Mouse (Mus musculus) cerebellum, postnatal 10 days (tissue): ENCODE results near the gene Dis3.

ENCODE experiments used
- DNase-seq, 2 experiments: peaks; one replicate each; pipeline ENCODE4 v3.0.0; 2021; ENCODE audit warnings: mixed read lengths in 2 of 2

Dis3 gene

DNA sequence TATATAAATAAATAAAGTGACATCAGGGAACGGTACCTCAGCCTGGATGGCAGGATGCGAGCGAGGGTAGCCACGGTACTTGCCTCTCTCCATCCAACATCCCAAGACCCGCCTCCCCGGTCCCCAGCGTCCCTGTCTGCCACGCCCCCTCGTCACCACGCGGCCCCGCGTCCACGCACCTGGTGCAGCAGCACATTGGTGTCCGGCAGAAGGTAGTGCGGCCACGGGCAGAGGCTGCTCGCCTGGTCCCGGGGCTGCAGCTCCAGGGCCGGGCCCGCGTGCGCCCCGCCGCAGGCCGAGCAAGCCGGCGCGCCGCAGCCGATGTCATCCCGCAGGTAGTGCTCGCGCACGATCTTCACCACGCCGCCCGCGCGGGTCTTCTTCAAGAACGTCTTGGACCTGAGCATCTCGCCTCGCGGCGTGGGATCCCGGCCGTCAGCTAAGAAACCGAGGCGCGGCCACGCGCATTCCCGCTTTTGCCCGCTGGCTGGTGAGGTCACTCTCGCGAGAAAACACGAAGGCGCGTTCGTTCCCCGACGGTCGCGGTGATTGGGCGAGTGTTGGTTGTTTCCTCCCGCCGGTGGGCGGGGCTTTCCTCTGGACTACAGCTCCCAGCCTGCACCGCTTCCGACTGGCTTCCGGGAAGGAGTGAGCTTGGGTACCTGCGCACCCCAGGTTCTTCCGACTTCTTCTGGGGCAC, at the start of gene Dis3, which contains the start of gene Pibf1:
TSS of gene Dis3 (minus strand) at position 504 of the 700 bp plus-strand sequence.
TSS of gene Pibf1 (plus strand) at position 158 of the 700 bp plus-strand sequence.
- peak; percentile 99 for DNase-seq

DNA sequence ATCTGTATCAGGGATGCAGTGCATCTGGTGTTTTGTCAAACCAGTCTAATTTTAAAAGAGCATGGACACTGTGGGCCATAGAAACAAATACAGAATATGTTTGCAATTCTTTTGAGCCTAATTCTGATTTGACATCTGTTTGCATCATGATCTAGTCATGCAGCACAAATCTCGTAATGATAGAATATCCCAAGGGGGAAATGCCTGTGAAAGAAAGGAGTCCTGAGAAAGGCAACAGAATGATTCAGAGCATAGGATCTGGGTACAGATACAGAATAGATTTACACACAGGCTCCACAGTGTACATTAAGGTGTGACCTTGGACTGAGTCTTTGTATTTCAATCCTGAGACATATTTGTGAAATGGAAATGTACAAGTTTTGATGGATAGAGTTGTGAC, 47.3 kb upstream of the Dis3 start:
- DNase-seq, result no peak

DNA sequence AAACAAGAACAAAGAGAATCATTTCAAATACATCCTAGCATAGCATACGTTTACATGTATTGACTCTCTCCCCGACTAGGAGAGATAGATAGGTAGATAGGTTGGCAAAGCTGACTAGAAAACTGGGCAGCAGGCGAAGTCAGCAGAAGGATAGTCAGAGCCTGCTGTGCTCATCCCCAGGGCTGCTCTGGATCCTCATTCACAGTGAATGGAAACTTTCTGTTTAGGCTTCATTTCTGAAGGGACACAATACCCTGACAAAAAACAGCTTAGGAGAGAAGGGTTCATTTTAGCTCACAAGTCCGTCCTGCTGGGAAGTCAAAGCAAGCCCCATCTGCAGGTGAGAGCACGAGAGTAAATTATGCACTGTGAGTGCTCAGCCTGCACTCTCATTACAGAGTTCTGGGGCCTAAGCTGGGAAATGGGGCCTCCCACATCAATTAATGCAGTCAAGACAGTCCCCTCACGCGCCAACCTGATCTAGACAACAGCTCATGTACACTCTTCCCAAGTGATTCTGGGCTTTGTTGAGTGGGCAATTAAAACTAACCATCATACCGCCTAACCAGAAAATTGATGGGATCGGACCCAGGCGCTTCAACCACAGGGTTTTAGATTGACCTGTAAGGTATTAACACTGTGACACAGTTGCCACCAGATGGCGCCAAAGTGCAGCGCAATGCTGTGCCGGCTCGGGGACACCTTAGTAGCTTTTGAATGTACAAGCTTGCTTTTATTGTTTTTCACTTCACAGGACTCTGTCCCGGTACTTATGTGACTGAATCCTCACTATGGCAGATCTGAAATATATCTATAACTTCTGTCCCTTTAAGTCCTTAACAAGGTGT, 42.4 kb upstream of the Dis3 start:
- DNase-seq, result peak; percentile 93 to 94

DNA sequence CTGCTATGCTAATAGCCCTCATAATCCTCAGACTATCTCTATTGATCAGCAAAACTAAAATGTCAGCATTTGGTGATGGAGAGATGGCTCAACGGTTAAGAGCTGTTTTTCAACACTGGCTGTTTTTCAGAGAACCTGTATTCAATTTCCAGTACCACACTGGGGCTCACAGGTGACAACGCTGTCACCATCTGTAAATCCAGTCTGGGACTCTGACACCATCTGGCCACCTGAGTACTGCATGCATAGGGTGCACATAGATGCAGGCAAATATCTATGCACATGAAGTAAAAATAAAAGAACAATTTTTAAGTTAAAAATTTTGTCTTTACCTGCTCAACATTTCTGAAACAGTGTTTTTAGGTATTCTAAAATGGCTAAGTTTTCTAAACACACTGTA, 40.5 kb upstream of the Dis3 start:
- DNase-seq, result peak; percentile 16 to 31

DNA sequence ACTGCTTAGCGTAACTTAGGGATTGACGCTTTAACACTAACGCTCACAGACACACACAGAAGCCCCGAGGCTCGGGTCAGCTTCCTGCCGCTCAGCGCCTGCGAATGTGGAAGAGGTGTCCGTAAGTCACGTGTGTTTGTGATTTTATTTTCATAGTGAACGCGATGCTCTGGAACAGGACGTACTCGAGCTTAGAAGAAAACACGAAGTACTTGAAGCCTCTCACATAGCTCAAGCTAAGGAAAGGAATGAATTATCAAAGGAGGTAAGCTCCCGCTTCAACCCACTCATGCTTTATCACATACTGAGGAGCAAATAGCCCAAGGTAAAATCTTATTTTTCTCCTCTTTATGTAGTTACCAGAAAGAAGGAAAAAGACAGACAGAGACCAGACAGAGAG, 36.7 kb upstream of the Dis3 start:
- DNase-seq, result no peak

DNA sequence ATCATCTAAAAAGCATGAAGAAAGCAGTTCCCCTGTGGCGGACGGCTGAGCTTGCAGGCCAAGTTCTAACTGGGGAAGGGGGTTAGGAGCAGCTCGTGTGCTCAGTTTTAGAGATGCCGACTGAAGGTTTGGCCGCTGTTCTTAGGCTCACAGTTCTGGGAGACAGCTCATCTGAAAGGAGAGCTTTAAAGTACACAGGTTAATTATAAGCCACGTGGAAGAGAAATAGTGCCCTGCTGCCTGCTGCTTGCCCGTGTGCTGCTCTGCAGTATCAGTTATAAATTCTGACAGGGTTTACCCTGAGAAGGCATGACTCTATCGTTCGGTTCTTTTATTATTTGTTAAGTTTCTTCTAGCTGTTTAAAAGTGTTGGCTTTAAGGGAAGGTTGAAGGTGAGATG, 36.2 kb upstream of the Dis3 start:
- no peak for DNase-seq

DNA sequence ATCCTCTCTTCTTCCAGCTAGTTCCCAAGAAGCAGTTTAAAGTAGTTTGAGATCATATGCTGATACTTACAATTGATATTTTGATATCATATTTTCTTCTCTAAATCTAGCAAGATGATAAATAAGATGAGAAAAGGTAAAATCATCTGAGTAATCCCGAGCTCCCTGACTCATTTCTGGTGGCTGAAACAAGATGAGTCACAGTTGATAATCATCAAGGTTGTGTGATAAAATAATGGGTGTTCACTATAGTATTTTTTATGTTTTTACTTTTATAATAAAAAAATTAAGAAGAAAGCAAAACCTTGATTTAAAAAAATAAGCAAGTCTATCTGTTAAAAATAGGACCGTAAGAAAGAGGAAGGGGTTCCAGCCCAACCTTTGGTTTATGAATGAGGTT, 34.5 kb upstream of the Dis3 start:
- no peak for DNase-seq

DNA sequence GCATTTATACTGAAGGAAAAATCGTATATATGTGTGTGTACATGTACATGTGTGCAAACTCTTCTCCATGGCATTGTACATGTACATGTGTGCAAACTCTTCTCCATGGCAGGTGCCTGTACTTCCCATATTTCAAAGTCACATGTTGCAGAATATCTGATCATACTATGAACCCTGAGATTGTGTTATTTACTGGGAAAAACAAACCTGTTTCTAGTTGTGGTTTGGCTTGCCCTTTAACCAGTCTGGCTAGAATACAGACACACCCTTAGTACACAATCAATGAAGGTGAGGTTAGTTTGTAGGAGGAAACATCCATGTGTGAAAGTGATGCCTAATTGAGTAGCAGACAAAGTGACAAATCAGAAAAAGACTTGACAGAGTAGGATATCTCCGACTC, 29.5 kb upstream of the Dis3 start:
- DNase-seq, result no peak

DNA sequence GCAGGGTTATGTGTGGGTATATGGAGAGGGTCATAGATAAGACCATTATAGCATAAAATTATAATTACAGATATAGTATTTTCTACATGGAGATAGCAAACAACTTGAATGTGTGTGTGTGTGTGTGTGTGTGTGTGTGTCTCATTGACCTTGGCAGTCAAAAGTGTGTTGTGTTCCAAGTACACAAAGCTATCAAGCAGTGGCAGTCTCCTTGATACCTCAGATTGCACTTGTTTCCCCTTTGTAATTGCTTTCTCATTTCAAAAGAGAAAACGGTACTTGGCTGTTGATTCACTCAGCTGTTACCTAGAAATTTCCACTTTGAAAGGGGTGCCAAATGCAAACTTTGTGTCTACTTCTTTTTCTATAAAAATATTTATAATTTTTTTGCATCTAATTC, 27.9 kb upstream of the Dis3 start:
- DNase-seq, result no peak

DNA sequence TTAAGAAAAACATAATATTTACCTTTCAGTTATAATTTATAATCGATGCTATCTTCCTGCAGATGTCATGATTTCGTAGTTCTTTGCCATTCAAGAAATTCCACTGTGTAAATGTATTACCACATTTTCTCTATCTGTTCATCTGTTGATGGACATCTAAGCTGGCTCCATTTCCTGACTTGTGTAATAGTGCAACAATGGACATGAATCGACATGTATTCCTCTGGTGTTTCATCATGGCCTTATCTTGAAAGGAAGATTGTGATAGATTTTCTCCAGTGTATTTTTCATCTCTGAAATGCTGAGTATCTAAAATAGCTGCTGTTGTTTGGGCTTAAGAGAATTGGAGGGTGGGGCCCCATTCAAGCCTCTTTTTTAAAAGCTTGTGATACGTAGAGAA, 27.1 kb upstream of the Dis3 start:
- no peak for DNase-seq

DNA sequence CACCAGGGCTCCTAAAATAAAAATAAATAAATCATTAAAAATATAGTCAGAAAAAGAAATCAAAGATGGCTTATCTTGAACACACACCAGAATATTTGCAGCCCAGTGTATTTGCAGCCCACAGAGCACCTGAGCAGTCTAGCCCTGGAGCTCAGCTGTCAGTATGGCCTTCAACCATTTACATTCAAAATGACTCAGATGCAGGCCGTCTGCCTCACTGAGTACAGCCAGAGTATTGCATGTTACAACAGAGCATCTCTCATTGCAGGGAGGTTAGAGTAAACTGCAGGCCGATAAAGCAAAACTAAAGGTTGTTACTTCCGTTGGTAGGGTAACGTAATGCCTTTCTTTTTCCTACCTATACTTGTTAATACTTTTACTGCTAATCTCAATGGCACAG, 24.5 kb upstream of the Dis3 start:
- no peak for DNase-seq

DNA sequence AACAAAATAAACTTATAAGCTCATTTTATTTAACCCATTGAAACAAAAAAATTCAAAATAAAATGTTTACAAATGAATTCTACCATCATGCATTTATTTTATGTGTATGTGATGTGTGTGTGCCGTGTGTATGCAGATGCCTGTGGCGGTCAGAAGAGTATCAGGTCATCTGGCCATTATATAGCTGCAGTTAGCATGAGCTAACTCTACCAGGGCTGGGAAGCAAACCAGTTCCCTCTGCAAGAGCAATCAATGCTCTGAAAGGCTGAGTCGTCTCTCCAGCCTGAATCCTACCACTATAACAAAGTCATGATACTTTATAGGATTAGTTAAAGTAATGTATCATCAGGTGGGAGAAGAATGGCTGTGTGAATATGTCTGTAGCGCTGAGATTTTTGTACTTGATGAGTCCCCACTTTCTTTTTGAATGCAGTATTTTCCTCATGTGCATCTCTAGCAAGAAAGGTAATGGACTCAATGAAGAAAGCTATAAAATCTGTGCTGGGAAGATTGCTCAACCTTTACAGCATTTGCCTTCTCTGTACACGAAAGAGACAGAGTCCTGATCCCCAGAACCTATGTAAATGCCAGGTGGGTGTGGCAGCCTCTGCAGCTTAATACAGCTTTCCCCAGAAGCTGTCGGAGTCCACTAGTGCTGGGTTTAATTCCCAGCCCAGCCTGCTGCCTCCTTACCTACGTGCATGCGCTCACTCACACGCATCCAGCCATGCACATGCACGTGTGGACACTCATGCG, 22.2 kb upstream of the Dis3 start:
- DNase-seq, result no peak

DNA sequence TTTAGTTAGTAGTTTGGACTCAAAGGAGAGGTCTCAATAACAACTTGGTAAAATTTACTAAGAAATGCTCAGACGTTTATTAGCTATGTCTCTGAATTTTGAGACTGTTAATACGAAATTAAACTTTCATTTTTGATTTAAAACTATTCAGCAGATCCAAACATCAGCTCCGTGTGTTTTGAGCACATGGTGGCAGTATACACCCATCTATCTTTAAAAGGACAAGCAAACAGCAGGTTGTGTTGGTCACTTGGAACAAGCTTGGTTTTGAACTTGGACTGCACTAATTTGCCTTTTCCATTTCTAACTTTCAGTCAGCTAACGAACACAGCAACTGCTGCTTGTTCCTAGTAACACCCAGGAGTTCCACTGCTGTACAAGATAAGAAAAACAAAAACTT, 18.0 kb upstream of the Dis3 start:
- peak; percentile 13 to 20 for DNase-seq

DNA sequence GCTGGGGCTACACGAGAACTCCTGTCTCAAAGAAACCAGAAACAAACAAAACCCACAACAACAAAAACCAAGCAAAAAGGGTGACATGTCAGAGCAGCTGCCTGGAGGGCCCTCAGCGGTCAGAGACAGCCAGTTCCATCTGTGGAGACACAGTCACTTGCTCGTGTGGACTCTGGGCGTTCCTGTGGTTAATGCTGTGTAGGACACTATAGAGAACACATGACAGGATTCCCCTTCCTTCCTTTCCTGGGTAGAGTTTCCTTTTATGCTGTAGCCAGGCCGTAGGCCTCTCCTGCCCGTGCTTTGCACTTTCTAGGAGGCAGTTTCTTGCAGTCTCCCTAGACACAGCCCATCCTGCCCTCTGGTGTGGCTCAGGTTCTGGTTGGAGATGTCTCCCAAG, 9.2 kb upstream of the Dis3 start:
- DNase-seq, result no peak

DNA sequence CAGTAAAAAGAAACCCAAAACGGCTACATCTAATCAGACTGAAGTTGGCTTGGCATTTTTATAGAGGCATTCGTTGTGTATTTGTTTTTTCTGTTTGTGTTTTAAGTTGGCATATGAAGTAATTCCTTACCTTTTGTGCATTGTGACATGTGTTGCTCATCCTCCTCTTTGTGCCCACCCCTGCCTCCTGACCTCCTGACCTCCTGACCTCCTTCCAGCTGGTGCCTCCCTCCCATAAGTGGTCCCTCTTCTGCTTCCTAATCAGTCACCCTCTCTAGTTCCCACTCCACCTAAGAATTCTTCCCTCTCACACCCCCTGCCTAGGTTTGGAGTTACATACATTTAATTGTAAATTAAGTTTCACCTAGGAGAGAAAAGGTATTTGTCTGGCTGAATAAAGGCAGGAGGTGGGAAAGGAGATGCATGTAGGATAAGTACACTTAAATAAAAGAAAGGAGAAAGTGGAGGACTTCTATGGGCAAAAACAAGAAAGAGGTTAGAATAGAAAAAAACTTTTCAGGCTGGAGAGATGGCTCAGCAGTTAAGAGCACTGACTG, 8.1 kb upstream of the Dis3 start:
- DNase-seq, result no peak

DNA sequence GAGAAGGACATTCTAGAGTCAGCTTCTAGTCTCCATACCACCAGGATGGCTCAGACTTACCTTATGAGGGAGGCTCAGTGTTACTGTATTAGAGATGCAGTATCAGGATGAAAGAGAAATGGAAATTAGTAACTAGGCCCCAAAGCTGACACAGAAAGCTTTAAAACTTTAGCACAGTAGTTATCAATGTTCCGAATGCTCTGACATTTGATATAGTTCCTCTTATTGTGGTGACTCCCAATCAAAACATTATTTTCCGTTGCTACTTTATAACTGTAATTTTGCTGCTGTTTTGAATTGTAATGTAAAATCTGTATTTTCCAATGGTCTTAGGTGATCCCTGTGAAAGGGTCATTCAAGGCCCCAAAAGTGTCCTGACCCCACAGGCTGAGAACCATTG, 7.1 kb upstream of the Dis3 start:
- no peak for DNase-seq

DNA sequence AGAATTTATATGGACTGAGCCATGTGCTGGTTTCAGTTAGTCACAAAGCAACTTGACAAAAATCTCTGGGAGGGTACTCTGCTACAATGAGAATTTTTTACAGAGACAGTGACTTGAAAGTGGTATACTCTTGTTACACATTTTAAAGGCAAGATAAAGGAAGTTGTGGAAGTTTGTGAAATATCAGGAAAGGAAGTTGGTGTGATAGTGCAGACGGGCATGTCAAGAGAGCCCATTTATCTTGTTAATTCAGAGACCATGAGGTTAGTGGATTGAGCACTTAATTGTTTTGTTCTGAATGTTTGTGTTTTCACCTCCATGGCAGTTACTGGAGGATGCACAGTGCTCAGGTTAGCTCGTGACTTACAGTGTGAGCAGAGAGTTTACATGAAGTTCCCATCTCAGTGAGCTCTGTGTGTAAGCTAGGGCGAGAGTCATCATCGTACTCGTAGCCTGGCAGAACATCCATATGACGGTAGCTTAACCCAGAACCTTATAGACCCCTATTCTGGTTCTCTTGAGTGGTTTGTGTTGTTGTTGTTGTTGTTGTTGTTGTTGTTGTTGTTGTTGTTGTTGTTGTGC, 5.1 kb upstream of the Dis3 start:
- DNase-seq, result no peak

DNA sequence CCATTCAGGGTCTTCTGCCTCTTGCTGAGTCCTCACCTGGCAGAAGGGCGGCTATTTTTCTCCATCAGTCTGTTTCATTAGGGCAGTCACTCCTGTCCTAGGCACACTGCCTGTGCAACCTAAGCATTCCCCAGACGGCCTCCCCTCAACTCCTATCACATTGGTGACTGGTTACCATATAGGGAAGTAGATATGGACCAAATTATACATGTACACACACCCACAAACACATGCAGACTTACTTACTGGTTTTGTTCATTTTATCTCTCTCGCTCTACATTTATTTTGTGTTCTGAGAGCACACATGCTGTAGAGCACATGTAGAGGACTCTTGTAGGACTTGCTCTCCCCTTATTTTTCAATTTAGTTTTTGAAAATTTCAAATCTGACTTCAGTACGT, 3.5 kb upstream of the Dis3 start:
- DNase-seq, result no peak

DNA sequence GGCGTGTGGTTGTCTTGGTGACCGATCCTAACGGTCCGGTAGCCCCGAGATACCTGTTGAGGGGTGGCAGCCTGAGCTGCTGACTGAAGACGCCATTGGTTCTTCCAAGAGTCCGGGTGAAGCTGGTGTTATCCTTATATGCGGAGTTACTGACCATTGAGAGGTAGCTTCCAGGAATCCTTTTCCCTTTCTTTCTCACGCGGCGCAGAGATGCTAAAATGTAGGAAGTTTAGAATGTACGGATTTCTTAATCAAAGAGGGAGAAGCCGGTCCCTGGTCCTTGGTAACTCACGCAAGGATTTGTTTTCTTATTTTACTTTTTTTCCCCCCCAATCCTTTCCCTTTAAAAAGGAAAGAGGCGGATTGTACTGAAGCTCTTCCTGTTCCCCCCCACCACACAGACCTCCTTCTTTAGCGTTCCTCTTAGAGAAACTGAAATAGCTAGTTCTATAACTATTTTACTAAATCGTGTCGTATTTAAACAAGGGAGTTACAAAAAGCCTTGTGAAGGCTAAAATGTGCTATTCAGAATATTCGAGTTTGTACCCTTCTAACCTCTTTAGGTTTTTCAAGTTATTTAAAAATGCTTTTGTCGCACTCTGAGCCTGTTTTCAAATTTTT, 507 bp upstream of the Dis3 start:
- DNase-seq, result peak; percentile 45 to 59

DNA sequence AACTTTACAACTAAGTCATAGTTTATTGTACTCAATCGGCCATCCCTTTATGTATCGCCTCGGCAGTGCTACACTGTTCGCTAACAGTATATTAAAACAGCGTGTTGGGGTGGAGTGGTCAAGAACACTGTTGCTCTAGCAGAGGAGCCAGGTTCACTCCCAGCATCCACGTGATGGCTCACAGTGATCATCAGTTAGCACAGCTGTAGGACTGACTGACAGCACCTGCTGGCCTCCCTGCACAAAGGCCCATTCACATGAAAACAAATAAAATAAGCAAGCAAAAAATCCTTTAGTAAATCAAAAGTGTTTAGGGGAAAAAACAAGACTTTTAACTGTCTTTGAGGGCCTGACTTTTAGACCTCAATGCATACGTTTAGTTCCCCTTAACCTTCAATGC, 10.6 kb downstream of the Dis3 start:
- DNase-seq, result no peak

DNA sequence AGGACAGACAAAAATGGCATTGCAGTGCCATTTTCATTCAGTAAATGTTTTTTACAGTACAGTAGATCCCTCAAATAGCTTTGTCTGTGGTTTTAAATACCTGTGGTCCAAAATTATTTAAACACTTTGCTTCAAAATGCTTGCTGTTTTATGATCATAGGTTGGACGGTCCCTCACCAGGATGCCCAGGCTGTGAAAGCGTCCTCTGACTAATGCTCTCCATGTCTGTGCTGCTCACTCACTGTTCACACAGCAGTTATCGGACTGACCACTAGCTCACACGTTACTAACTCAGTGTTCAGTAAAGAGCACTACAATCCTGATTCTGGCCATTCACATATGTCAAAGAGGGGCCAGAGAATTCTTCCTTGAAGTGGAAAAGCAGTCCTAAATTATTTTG, 28.4 kb downstream of the Dis3 start:
- no peak for DNase-seq

DNA sequence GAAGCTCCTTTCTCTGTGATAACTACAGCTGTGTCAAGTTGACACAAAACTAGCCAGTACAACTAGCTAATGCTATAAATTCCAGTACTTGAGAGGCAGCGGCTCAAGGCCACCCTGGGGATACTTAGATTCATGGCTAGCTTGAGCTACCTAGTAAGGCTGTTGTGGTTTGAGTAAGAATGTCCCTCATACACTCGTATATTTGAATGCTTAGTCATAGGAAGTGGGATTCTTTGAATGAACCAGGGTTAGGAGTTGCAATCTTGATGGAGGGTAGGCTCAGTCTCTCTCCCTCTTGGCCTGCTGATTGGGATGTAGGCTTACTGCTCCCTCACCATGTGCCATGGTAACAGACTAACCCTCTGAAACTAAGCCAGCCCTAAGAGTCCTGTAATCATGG, 36.5 kb downstream of the Dis3 start:
- DNase-seq, result no peak
